Mouse (Mus musculus) neural tube, embryonic 14.5 days (tissue): ENCODE measurements around the gene Gpc3. TPM values are rescaled to one million over a fixed set of nuclear protein-coding genes. Genes with fewer than 3 reads are reported as not detected.
"Not testable (repeated sequence)": the region's sequence is repeated elsewhere in the genome, so short reads cannot be mapped to it uniquely, and the experiment has no call there.

Experiments used
- ATAC-seq: fragments of 200-750 bp; cut with Nextera tagmentation; 2 replicates; pipeline ENCODE4 v1.8.0; 2017; ENCODE audit warnings: low read depth, mild to moderate bottlenecking, moderate TSS enrichment, moderate library complexity
- H3K27ac ChIP-seq: fragments of 300-500 bp; sonication (generic); 2 replicates; pipeline ENCODE4 v1.5.1; 2014; ENCODE audit warnings: low read depth, mild to moderate bottlenecking, control low read depth, low read length, moderate library complexity, mixed read lengths
- H3K27me3 ChIP-seq: fragments of 300-500 bp; sonication (generic); 2 replicates; pipeline ENCODE4 v1.6.1; 2014; ENCODE audit warnings: low read length; ENCODE audit not compliant: control insufficient read depth, insufficient read depth
- H3K36me3 ChIP-seq: fragments of 300-500 bp; sonication (generic); 2 replicates; pipeline ENCODE4 v1.6.1; 2014; ENCODE audit warnings: low read length, mixed read lengths; ENCODE audit not compliant: control insufficient read depth, insufficient read depth
- H3K4me1 ChIP-seq: fragments of 300-500 bp; sonication (generic); 2 replicates; pipeline ENCODE4 v1.6.1; 2014; ENCODE audit warnings: low read length; ENCODE audit not compliant: control insufficient read depth, insufficient read depth
- H3K4me2 ChIP-seq: fragments of 300-500 bp; sonication (generic); 2 replicates; pipeline ENCODE4 v1.6.1; 2014; ENCODE audit warnings: mild to moderate bottlenecking, low read depth, low read length, control low read depth
- H3K4me3 ChIP-seq: fragments of 300-500 bp; sonication (generic); 2 replicates; pipeline ENCODE4 v1.5.1; 2014; ENCODE audit warnings: low read depth, low read length, control low read depth, mixed read lengths
- H3K9ac ChIP-seq: fragments of 300-500 bp; sonication (generic); replicated peaks from 2 replicates; pipeline ENCODE4 v1.6.1; 2014; ENCODE audit warnings: low read depth, mild to moderate bottlenecking, control low read depth, low read length, mixed read lengths
- H3K9me3 ChIP-seq: fragments of 300-500 bp; sonication (generic); 2 replicates; pipeline ENCODE4 v1.6.1; 2016; ENCODE audit warnings: low read length; ENCODE audit not compliant: control insufficient read depth
- WGBS: fragments of 180-500 bp; shearing (Covaris S2); extraction: QIAGEN DNeasy Blood & Tissue Kit; methylation state at CpG from one replicate; pipeline ENCODE4 v1.1.7; 2014; 5-methylcytosine and 5-hydroxymethylcytosine counted together
- polyA plus RNA-seq: library from polyadenylated mRNA; unstranded; fragments of >200 nt; fragmentation: Nextera tagmentation; extraction: Ambion mirVana; gene quantifications from 2 replicates; pipeline ENCODE4 v1.2.1, GENCODE M21; 2014

Gpc3 gene
- polyA plus RNA-seq, 1 experiment from 2014 or later: 33.2 TPM

DNA sequence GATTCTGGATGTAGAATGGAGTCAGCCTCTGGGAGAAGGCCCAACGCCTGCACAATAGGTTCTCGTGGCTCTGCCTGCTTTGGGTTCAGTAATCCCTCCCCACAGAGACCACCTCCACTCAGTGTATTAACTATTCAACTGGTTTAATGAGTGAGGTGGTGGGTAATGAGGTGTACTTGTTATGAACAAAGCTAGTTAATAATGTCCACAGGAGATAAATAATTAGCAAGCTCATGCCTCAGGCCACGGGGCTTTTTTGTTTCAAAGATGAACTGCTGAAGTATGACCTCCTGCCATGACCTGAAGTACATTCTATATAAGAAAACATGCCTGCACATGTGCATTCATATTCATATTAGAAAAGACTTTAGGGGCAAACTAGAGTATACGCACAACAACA is 260.8 kb downstream of the Gpc3 start:
- Histone ChIP-seq H3K4me3 (no peak overlapping the region), H3K9ac (no peak overlapping the region), H3K27me3 (no peaks in the 10 kb centered on the region), H3K27ac (no peak overlapping the region), H3K4me1 (no peaks in the 10 kb centered on the region), H3K9me3 (no peaks in the 10 kb centered on the region), H3K36me3 (no peaks in the 10 kb centered on the region), H3K4me2 (no peak overlapping the region)
- ATAC-seq: no peak
- WGBS: 62% methylated on average over 4 of the region's 4 CpGs

- 54% methylated on average over 5 of the region's 5 CpGs for WGBS
- not testable (repeated sequence) for H3K4me1 ChIP-seq, H3K9ac ChIP-seq, H3K36me3 ChIP-seq, H3K4me3 ChIP-seq, H3K27ac ChIP-seq, H3K9me3 ChIP-seq, ATAC-seq, H3K4me2 ChIP-seq, H3K27me3 ChIP-seq
These were observed 263.1 kb downstream of the Gpc3 start for GRCm38 (mm10) chrX:52350631-52351030.

GRCm38 (mm10) chrX:52348773-52349172 is 265.0 kb downstream of the Gpc3 start:
- no peaks in the 10 kb centered on the region for H3K36me3 ChIP-seq
- H3K9ac ChIP-seq: no peak overlapping the region
- WGBS: 21% methylated on average over 6 of the region's 6 CpGs
- no peak for ATAC-seq
- H3K4me2 ChIP-seq: no peak overlapping the region
- H3K4me3 ChIP-seq: no peak overlapping the region
- H3K4me1 ChIP-seq: no peaks in the 10 kb centered on the region
- H3K27me3 ChIP-seq: no peaks in the 10 kb centered on the region
- no peaks in the 10 kb centered on the region for H3K9me3 ChIP-seq
- H3K27ac ChIP-seq: no peak overlapping the region

GRCm38 (mm10) chrX:52344018-52344417 is 269.7 kb downstream of the Gpc3 start:
- Histone ChIP-seq H3K36me3 (no peaks in the 10 kb centered on the region), H3K4me1 (no peaks in the 10 kb centered on the region), H3K27ac (no peak overlapping the region), H3K9me3 (no peaks in the 10 kb centered on the region), H3K4me2 (no peak overlapping the region), H3K27me3 (no peaks in the 10 kb centered on the region), H3K9ac (no peak overlapping the region), H3K4me3 (no peak overlapping the region)
- WGBS: 88% methylated on average over 3 of the region's 3 CpGs
- no peak for ATAC-seq

DNA sequence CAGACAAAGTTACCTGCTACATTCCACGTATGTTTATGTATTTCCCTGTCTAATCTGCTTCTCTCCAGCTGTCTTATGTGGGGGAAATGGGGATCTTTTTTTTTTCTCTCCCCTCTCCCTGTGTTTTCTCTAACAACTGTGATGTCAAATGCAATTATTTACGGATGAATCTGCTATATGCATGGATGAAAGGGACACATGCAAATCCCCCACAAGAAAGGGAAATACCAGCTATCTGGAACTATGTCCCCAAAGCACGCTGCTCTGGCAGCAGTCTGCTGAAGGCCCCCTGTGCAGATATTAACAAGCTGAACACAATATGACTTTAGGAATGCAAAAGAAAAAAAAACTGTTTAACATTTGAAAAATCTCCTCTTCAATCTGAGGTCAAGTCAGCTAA is 273.5 kb downstream of the Gpc3 start:
- H3K36me3 ChIP-seq: no peaks in the 10 kb centered on the region
- no peaks in the 10 kb centered on the region for H3K4me1 ChIP-seq
- H3K9ac ChIP-seq: no peak overlapping the region
- no peaks in the 10 kb centered on the region for H3K9me3 ChIP-seq
- WGBS: 56% methylated on average over 3 of the region's 3 CpGs
- no peaks in the 10 kb centered on the region for H3K27me3 ChIP-seq
- H3K4me3 ChIP-seq: no peak overlapping the region
- H3K27ac ChIP-seq: no peak overlapping the region
- H3K4me2 ChIP-seq: no peak overlapping the region
- ATAC-seq: no peak

GRCm38 (mm10) chrX:52321791-52322190 is 292.0 kb downstream of the Gpc3 start:
- no peak overlapping the region for H3K4me3 ChIP-seq
- ATAC-seq: no peak
- no peaks in the 10 kb centered on the region for H3K27me3 ChIP-seq
- no peaks in the 10 kb centered on the region for H3K9me3 ChIP-seq
- H3K36me3 ChIP-seq: no peaks in the 10 kb centered on the region
- H3K4me2 ChIP-seq: no peak overlapping the region
- no peak overlapping the region for H3K9ac ChIP-seq
- H3K4me1 ChIP-seq: no peaks in the 10 kb centered on the region
- WGBS: 87% methylated on average over 4 of the region's 4 CpGs
- no peak overlapping the region for H3K27ac ChIP-seq

GRCm38 (mm10) chrX:52320653-52321052 is 293.1 kb downstream of the Gpc3 start:
- no peak overlapping the region for H3K4me3 ChIP-seq
- 72% methylated on average over 4 of the region's 4 CpGs for WGBS
- no peak for ATAC-seq
- no peak overlapping the region for H3K9ac ChIP-seq
- no peaks in the 10 kb centered on the region for H3K36me3 ChIP-seq
- H3K4me2 ChIP-seq: no peak overlapping the region
- no peak overlapping the region for H3K27ac ChIP-seq
- H3K27me3 ChIP-seq: no peaks in the 10 kb centered on the region
- H3K9me3 ChIP-seq: no peaks in the 10 kb centered on the region
- H3K4me1 ChIP-seq: no peaks in the 10 kb centered on the region

DNA sequence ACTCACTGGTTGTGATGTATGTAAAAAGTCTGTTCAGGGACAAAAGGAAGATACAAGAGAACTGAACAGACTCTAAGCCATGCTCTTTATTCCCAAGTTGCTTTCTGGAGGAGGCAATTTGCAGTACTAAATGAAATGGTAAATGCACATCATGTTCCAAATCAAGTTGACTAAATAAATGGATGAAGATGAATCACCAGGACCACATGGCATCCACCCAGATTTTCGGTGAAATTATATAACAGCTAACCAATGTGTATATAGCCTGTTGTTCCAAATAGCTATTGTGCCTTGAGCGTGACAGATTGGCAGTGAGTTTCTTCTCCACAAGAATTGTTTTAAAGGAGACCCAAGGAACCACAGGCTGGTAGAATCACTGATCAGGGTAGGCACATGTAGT is 302.8 kb downstream of the Gpc3 start:
- no peak for ATAC-seq

DNA sequence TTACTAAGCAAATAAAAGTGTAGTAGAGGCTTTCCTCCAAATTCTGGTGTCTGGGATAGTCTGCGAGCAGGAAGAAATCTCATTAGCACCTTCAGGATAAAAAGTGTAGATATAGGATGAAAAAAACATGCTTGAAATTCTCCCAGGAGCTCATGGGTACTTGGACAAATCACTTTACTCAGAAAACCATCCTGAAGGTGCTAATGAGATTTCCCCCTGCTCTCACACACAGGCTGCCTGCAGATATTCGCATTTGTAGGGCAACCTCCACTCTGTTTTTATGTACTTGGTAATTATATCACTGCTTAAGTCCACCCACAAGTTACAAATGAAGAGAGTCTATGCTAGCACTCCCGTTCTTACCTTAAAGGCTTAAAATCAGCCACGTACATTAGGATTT is 308.5 kb downstream of the Gpc3 start:
- no peaks in the 10 kb centered on the region for H3K4me1 ChIP-seq

More for the DNA sequence above, 302.8 kb downstream of the Gpc3 start:
- 79% methylated on average over 2 of the region's 2 CpGs for WGBS
- H3K27ac ChIP-seq: no peak overlapping the region
- H3K4me1 ChIP-seq: no peaks in the 10 kb centered on the region
- H3K27me3 ChIP-seq: no peaks in the 10 kb centered on the region
- no peak overlapping the region for H3K4me3 ChIP-seq
- no peaks in the 10 kb centered on the region for H3K9me3 ChIP-seq
- H3K4me2 ChIP-seq: no peak overlapping the region
- H3K36me3 ChIP-seq: no peaks in the 10 kb centered on the region
- no peak overlapping the region for H3K9ac ChIP-seq

GRCm38 (mm10) chrX:52288792-52289191 is 325.0 kb downstream of the Gpc3 start:
- Histone ChIP-seq H3K27me3 (no peaks in the 10 kb centered on the region), H3K4me2 (no peak overlapping the region), H3K9ac (no peak overlapping the region), H3K27ac (no peak overlapping the region), H3K36me3 (no peaks in the 10 kb centered on the region), H3K4me1 (no peaks in the 10 kb centered on the region), H3K4me3 (no peak overlapping the region), H3K9me3 (no peaks in the 10 kb centered on the region)
- WGBS: 22% methylated on average over 1 of the region's 1 CpGs
- no peak for ATAC-seq

More for the DNA sequence above, 308.5 kb downstream of the Gpc3 start:
- Histone ChIP-seq H3K9ac (no peak overlapping the region), H3K27me3 (no peaks in the 10 kb centered on the region), H3K9me3 (no peaks in the 10 kb centered on the region), H3K4me3 (no peak overlapping the region), H3K27ac (no peak overlapping the region), H3K36me3 (no peaks in the 10 kb centered on the region), H3K4me2 (no peak overlapping the region)
- 90% methylated on average over 4 of the region's 4 CpGs for WGBS
- no peak for ATAC-seq
